Mouse (Mus musculus) small intestine, adult 2 months (tissue): ENCODE measurements around the gene Pkd2l1. TPM values are rescaled to one million over a fixed set of nuclear protein-coding genes. Genes with fewer than 3 reads are reported as not detected.

Source experiments
- H3K27ac ChIP-seq: fragments of 200-500 bp; 2 replicates; pipeline ENCODE4 v1.5.1; 2012; ENCODE audit warnings: low read depth, low read length, control low read depth, inconsistent platforms; ENCODE audit not compliant: insufficient read depth
- H3K27me3 ChIP-seq: fragments of 200-500 bp; 2 replicates; pipeline ENCODE4 v1.6.1; 2012; ENCODE audit warnings: mild to moderate bottlenecking, moderate library complexity, low read length, inconsistent platforms; ENCODE audit not compliant: control insufficient read depth, insufficient read depth
- H3K36me3 ChIP-seq: fragments of 200-500 bp; 2 replicates; pipeline ENCODE4 v1.6.1; 2012; ENCODE audit warnings: mild to moderate bottlenecking, low read length, control low read depth, inconsistent platforms; ENCODE audit not compliant: control insufficient read depth, insufficient read depth
- H3K4me1 ChIP-seq: fragments of 200-500 bp; 2 replicates; pipeline ENCODE4 v1.6.1; 2012; ENCODE audit warnings: low read length, inconsistent platforms, mixed read lengths; ENCODE audit not compliant: control insufficient read depth, insufficient read depth, insufficient read length
- H3K4me3 ChIP-seq: fragments of 200-500 bp; 2 replicates; pipeline ENCODE4 v1.5.1; 2012; ENCODE audit warnings: low read depth, mild to moderate bottlenecking, control low read depth, inconsistent platforms, low read length, moderate library complexity
- CTCF ChIP-seq: fragments of 200-500 bp; IDR thresholded peaks from 2 replicates; pipeline ENCODE4 v1.5.1; 2012; ENCODE audit warnings: low read depth, mild to moderate bottlenecking, control low read depth, inconsistent platforms, low read length, moderate library complexity, mixed read lengths; ENCODE audit not compliant: insufficient replicate concordance, insufficient read length; ENCODE audit errors: extremely low read depth
- POLR2A ChIP-seq: fragments of 200-500 bp; IDR thresholded peaks from 2 replicates; pipeline ENCODE4 v1.6.1; 2012; ENCODE audit warnings: low read depth, mild to moderate bottlenecking, control low read depth, inconsistent platforms, low read length, moderate library complexity
- WGBS: fragments of 180-500 bp; shearing (Covaris S2); methylation state at CpG from one replicate; pipeline ENCODE4 v1.1.7; 2018; 5-methylcytosine and 5-hydroxymethylcytosine counted together
- polyA plus RNA-seq: library from polyadenylated mRNA; depleted of rRNA; stranded (reverse); fragments of >200 nt; gene quantifications from 2 replicates; pipeline ENCODE4 v1.2.3, GENCODE M21; 2012; rRNA removed

The Pkd2l1 gene
- 0.10 TPM in 1 of 2 replicates, not detected in the other for polyA plus RNA-seq

- 29% methylated on average over 3 of the region's 3 CpGs for WGBS
- Histone ChIP-seq H3K27me3 (no peaks in the 10 kb centered on the region), H3K27ac (no peak within 1 kb of the TSS), H3K36me3 (no peaks in the 10 kb centered on the region), H3K4me1 (no peaks in the 10 kb centered on the region), H3K4me3 (no peak within 1 kb of the TSS)
- TF ChIP-seq CTCF (no peak), POLR2A (no peak)
Measured at GRCm38 (mm10) chr19:44192342-44192741, at the start of gene Pkd2l1. TSS of gene Pkd2l1 (minus strand) at chr19:44192442.

GRCm38 (mm10) chr19:44238906-44239305, 46.7 kb upstream of the Pkd2l1 start:
- no peaks in the 10 kb centered on the region for H3K36me3 ChIP-seq
- H3K4me3 ChIP-seq = no peak overlapping the region
- no peak overlapping the region for H3K27ac ChIP-seq
- H3K4me1 ChIP-seq = no peaks in the 10 kb centered on the region; the same call in 1 of the 2 replicates
- 45% methylated on average over 2 of the region's 2 CpGs for WGBS
- H3K27me3 ChIP-seq = no peaks in the 10 kb centered on the region
- no peak for TF ChIP-seq POLR2A
- TF ChIP-seq CTCF = no peak

DNA sequence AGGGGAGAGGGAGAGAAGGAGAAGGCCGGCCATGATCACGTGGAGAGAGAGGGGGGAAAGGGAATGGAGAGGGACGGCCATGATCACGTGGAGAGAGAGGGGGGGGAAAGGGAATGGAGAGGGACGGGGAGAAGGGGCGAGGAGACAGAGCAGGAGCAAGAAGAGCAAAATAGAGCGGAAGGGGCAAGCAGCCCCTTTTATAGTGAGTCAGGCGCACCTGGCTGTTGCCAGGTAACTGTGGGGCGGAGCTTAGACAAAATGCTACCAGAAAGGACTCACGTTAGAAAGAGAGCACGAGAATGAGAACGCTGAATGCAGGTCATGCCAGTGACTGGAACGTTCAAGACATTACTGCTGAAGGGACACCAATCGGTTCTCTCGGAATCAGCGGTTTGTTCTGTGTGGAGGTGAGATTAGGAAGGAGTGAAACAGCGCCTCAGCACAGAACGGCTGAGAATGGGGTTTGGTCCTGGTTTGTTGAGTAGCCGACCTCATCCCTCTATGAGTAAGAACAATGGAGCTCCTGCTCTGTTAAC, 45.3 kb upstream of the Pkd2l1 start:
- WGBS = 7% methylated on average over 19 of the region's 19 CpGs
- TF ChIP-seq CTCF = no peak
- no peak overlapping the region for H3K4me3 ChIP-seq
- H3K27me3 ChIP-seq = no peaks in the 10 kb centered on the region
- no peaks in the 10 kb centered on the region; the same call in 1 of the 2 replicates for H3K4me1 ChIP-seq
- H3K36me3 ChIP-seq = no peaks in the 10 kb centered on the region
- H3K27ac ChIP-seq = no peak overlapping the region

DNA sequence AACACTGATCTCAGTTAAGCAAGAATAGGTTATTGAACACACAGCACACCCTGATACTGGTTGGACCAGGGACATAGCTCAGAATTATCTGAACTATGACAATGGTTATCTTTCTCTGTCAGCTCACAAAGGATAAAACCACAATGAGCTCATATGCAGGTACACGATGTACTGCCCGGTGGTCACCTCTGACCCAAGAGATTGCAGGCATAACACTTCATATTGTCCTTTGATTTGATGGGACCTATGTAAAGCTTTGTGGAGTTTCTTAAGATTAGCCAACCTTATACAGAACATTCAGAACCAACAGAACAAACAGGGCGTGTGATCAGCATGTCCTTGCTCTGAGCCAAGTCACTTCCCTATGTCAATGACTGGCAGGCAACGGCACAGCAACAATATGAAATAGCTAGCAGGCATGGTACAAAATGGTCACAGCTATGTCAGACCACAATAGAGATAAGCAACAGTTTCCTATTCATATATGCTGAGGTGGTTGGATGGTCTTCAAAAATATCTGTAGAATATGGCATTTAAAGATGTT, 39.4 kb upstream of the Pkd2l1 start:
- H3K27ac ChIP-seq = no peak overlapping the region
- H3K4me1 ChIP-seq = no peaks in the 10 kb centered on the region
- H3K4me3 ChIP-seq = no peak overlapping the region
- no peaks in the 10 kb centered on the region; the same call in 1 of the 2 replicates for H3K27me3 ChIP-seq
- 76% methylated on average over 4 of the region's 4 CpGs for WGBS
- TF ChIP-seq POLR2A = no peak
- TF ChIP-seq CTCF = no peak
- H3K36me3 ChIP-seq = no peaks in the 10 kb centered on the region

DNA sequence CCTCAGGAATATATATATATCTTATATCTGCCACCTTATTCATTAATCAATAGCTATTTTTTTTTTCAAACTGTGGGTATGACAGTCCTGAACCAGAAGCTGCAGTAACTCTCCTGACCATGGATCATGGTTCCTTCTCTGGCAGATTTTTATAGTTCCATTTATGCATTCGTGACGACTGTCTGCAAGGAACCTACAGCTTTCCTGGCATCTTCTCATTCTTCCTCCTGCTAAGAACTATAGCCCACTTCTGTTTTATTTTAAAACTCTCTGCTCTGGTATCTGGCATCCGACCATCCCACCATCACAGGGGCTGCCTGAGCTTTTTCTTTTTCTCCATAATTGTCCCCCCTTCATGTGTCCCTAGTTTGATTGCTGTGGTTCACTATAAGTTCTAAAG, 38.0 kb upstream of the Pkd2l1 start:
- Histone ChIP-seq H3K36me3 (no peaks in the 10 kb centered on the region), H3K27ac (no peak overlapping the region), H3K4me1 (no peaks in the 10 kb centered on the region), H3K4me3 (no peak overlapping the region), H3K27me3 (no peaks in the 10 kb centered on the region; the same call in 1 of the 2 replicates)
- WGBS = 69% methylated on average over 3 of the region's 3 CpGs
- TF ChIP-seq POLR2A (no peak), CTCF (no peak)

- no peak overlapping the region for H3K4me3 ChIP-seq
- 72% methylated on average over 2 of the region's 2 CpGs for WGBS
- H3K27ac ChIP-seq = no peak overlapping the region
- no peaks in the 10 kb centered on the region; the same call in 1 of the 2 replicates for H3K27me3 ChIP-seq
- TF ChIP-seq CTCF = no peak
- TF ChIP-seq POLR2A = no peak
- H3K4me1 ChIP-seq = no peaks in the 10 kb centered on the region
- no peaks in the 10 kb centered on the region for H3K36me3 ChIP-seq
Measured at GRCm38 (mm10) chr19:44229776-44230175, 37.5 kb upstream of the Pkd2l1 start.

GRCm38 (mm10) chr19:44225728-44226127, 33.5 kb upstream of the Pkd2l1 start:
- H3K4me3 ChIP-seq = no peak overlapping the region
- no peaks in the 10 kb centered on the region for H3K4me1 ChIP-seq
- TF ChIP-seq CTCF (no peak), POLR2A (no peak)
- H3K27me3 ChIP-seq = no peaks in the 10 kb centered on the region
- WGBS = 79% methylated on average over 5 of the region's 5 CpGs
- no peaks in the 10 kb centered on the region for H3K36me3 ChIP-seq
- H3K27ac ChIP-seq = no peak overlapping the region
